Mouse (Mus musculus): ENCODE data around the gene Kctd17.

Kctd17 gene

DNA sequence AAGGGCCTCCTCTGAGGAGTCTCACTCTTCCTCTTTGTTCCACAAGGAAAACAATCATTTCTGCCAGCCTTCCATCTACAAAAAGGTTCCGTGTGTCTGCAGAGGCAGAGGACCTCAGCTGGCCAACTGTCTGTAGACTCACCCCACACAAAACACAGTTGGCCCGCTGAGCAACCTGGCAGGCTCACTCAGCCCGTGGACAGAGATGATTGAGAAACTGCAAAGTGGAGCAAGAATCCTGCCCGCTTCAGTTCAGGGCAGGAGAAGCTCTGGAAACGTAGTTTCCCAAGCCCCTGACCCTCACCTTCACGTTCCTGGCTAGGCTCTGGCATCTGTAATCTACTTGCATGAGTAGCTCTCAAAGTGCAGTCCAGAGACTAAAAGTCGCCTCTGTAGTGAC is 18.8 kb downstream of the Kctd17 start:
- DNase-seq (ENCODE audit: low spot score in 2 of 2), result no peak

DNA sequence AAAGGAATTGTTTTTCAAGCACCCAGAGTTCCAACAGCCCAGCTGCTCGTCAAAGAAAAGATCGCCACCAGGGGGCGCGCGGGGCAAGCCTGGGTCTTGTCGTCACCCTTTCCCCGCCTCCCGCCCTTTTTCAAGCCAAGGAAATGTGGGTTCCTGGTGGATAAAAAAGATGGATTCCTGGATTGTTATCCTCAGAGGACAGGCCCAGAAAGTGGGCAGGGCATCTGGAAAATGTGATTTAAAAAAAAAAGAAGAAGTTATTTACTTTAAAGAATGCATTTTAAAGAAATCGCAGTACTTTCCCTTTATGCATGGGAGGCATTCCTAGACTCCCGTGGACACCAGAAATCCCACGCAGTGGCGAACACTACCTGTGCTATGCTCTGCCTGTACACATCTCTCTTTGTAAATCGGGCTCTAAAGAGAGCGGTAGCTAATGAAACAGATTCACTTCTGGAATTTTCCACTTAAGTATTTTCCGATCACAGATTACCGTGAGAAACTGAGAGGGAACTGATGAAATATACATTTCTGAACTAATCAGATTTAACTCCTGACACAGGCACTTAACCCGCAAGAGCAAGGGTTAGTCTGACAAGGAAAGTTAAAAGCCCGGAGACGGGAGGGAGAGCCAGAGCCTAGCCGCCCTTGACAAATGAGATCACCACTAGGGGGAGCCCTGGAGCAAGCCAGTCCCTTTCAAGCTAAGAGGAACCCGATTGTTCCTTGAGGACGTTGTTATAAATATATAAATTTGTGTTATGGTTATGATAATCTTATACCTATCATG is 19.6 kb downstream of the Kctd17 start:
- peak; percentile 90 to 99 for DNase-seq (ENCODE audit: low spot score in 2 of 2)

DNA sequence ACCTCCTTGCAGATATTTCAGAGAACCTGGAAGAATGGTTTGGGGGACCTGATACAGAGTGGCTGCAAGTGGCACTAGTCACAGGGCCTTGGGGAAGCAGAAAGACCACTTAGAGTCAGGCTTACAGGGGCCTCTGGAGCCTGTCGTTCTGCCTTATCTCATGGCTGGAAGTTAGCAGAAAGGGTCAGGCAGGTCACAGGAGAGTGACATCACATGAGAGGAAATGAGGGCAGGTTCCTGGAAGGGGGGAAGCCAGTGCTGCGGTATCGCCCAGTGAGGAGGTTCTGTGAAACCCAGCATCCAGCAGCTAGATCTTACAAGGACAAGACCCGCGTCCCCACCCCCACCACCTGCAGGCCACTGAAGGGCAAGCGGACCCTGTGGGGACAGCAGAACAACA is 20.8 kb downstream of the Kctd17 start:
- DNase-seq (ENCODE audit: low spot score in 2 of 2), result no peak

DNA sequence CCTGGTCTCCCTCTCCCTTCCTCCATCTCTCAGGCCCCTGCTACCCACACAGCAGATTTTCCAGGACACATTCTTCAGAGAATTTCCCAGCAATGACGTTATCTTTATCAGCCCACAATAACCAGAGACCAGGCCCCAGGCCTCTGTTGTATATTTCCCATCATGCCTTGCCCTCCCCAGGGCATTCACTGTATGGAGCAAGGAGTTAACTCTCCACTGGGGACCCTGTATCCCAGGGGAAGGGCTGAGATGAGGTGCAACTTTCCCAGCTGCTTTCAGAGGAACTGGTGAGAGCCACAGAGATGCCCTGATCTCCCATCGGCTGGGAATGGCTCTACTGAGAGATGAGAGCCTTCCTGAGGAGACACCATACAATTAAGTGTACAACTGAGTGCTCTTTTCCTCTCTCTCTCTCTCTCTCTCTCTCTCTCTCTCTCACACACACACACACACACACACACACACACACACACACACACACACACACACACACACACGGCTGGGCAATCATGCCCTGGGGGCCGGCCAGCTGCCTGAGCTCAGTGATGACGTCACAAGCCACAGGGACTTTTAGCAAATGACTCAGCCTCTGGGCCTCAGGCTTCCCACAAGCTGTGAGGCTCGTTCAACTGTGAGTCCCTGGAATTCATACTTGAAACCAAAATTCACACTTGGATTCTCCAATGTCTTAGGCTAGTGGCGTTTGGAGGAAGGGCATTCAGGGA is 21.5 kb downstream of the Kctd17 start:
- no peak for DNase-seq (ENCODE audit: low spot score in 2 of 2)

DNA sequence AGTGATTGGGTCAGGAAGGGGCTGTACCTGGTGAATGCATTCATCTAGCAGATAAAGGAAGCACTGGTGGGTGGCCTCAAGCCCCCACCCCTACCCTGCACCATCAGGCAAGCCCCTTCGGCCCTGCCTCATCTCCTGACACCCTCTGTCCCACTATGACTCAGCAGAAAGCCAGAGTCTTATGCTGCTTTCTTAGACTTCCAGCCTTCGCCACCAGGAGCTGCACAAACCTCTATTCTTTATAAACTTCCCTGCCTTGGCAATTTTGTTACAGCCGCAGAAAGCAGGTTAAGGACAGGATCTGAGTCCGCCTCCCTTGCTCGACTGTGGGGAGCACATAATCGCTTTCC is 22.0 kb downstream of the Kctd17 start:
- no peak for DNase-seq (ENCODE audit: low spot score in 2 of 2)

DNA sequence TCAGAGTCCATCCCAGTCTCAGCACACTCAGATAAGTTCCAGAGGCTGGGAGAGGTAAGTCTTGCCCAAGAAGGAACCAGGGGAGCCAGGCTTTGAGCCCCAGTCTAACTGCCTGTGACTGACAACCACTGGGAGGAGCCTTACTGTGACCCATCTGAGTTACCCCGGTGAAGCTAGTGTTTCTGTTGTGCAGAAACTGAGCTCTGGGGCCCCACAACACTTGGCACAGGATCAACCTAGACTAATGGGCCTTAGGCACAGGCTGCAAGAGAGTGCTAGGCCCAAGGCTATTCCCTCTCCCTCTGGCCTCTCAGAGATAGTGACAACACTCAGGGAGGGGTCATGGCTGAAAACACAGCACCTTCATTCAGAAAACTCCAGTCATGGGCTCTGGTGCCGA is 22.8 kb downstream of the Kctd17 start:
- no peak for DNase-seq (ENCODE audit: low spot score in 2 of 2)

DNA sequence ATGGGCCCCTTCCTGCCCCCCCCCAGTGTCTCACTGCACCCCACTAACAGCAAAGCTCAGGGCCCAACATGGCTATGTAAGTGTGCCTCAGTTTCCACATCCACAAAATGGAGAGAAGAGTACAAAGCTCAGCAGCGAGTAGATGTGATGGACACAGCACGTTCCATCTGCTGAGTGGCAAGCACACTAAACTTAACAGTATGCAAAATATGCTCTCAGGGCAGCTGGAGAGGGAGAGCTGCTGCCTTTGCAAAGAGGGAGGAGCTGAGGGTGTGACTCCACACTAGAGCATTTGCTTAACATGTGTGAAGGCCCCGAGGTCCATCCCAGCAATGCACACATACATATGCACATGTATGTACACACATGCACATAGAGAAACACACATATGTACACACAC is 24.6 kb downstream of the Kctd17 start:
- no peak for DNase-seq (ENCODE audit: low spot score in 2 of 2)

DNA sequence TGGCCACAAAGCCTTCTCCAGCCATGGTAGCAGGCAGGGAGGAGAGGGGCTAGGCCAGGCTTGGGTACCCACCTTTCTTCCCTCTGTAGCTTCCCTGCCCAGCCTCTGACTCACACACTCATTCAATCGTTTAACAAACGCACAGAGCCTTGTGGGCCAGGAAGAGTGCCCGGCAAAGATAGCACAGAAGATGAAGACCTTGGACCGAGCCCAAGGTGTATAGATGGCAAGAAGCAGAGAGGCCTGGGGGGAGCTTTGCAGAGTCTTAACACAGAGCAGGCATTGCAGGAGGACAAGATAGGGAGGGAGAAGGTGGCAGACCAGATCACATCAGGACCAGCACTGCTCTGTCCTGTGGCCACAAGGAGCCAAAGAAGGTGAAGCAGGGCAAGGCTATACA is 26.8 kb downstream of the Kctd17 start:
- no peak for DNase-seq (ENCODE audit: low spot score in 2 of 2)

DNA sequence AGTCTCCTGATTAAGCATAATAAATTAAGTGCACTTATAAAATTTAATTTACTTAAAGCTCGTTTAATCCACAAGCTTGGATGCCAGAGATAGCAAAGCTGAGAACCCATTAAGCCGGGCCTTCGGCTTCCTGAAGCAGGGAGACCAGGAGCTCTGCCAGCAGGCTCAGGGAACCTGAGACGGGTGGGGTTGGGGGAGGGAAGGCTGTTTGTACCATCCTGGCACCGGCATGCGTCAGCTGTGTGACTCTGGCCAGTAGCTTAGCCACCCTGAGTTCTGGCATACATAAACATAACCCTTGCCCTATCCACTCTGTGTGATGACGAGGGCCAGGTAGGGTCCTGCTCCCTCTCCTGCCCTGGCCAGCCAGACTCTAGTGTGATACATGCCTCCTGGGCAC is 27.7 kb downstream of the Kctd17 start:
- DNase-seq (ENCODE audit: low spot score in 2 of 2), result no peak

DNA sequence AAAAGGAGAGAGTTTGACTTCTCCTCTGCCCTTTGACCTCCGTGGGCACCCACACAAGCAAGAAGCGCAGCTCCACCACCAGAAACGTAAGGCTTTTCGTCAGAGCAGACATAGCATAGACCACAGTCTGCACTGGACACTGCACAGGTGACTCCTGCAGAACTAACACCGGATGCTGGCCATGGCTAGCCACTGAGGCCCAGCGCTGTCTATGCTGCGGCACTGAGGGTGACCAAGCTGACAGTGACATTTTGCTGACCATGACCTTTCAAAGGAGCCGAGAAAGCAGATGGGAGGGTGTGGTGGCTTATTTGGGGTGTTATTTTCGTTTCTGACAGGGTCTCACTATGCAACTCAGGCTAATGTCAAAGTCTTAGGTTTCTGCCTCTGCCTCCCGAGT is 28.8 kb downstream of the Kctd17 start:
- DNase-seq (ENCODE audit: low spot score in 2 of 2), result no peak

DNA sequence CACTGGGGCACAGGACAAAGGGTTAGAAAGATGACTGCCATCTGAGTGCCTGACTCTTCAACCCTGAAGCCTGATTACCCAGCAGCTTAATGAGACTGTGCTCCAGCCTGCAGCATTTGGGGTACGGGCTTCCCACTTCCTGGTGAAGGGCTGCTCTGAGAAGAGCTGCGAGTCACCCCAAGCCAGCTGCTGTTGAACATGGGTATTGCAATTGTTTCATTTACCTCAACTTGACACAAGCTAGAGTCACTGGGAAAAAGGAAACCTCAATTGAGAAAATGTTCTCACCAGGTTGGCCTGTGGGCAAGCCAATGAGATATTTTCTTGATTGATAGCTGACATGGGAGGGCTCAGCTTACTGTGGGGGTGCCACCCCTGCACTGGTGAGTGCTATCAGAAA is 34.6 kb downstream of the Kctd17 start:
- DNase-seq (ENCODE audit: low spot score in 2 of 2), result no peak

DNA sequence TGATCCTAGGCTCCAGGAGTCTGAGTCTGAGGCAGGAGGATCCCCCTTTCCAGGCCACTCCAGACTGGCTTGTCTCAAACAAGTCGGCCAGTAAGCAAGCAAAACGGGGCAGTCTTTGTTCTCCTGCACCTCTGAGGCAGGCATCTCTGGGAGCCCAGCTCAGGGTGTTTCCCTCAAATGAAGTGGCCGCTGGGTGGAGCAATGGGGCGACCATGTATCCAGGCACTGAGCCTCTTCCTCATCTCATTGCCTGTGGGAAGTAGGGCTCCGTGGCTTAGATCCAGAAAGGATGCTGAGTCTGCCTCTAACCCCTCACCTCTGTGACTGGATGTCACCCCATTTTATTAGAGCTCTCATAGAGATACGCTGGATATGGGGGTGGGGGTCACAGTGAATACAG is 38.4 kb downstream of the Kctd17 start:
- DNase-seq (ENCODE audit: low spot score in 2 of 2), result no peak

DNA sequence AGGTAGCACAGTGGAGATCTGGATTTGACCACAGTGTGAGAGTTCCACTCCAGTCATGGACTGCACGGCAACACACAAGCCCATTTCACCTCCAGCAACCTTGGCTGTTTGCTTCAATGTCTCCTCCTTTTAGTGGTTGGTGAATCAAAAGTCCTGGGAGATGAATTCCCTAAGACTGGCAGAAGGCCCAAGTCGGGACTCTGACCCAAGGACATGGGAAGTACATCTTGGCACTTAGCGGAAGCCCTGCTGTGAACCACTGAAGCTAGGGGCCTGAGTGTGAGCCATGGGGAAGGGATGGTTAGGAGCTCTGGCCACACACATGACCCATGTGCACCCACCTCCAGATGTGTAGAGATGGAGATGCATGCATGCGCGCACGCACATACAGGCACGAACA is 39.2 kb downstream of the Kctd17 start:
- DNase-seq (ENCODE audit: low spot score in 2 of 2), result no peak

DNA sequence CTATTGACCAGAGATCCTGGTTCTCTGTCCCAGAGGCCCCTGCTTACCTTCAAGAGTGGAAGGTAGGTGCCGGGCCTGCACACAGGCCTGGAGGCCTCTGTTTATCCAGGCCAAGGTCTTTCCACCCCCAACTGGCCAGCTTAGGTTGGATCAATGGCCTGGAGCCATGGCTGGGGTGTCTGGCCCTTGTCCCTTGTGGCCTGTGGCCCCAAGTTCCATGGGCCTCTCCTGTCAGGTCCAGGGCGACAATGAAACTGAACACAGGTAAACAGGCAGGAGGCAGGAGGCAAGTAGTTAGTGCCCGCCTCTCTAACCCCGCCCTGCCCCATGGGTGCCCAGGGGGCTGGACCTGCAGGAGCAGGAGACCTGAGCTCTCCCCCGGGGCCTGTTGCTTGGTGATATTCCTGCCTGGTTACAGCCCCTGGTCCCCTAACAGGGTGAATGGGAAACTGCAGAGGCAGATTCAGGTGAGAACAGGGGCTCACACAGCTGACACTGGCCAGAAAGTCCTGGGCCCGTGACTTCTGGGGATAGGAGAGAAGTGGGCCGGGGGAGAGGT is 40.1 kb downstream of the Kctd17 start, which contains the start of gene Tmprss6:
TSS of gene Tmprss6 (minus strand) at position 256 of the 559 bp plus-strand sequence.
- DNase-seq (ENCODE audit: low spot score in 2 of 2), result no peak

DNA sequence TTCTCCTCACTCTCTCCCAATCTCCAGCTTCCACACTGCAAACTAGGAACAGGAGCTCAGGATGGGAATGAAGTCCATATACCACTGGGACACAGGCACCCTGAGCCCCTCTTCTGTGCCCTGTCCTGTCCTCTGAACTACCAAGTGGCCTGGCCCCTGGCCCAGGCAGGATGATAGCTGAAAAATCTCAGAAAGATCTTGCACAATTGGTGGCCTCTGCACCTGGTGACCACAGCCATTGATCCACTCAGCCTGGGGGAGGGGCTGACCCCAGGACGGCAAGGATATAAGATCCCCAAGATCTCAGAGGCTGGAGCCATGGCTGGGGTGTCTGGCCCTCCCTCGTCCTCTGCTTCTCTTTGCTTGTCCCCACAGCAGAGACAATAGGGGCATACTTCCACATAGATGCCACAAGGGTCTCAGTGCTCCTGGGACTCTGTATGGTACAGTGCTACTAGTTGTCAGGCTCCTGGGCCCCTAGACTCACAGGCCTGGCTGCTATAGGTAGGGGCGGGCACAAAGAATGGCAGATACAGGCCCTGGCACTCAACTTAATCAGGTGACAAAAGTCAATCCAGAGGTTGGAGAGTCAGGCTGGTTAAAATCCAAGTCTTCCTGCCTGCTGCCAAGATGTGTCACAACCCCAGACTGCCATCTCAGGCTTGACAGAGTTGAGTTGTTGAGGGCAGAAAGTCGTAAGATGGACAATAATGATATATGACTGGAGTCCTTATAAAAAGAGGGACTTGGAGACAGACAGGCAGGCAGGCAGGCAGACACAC is 42.3 kb downstream of the Kctd17 start:
- DNase-seq (ENCODE audit: low spot score in 2 of 2), result no peak

DNA sequence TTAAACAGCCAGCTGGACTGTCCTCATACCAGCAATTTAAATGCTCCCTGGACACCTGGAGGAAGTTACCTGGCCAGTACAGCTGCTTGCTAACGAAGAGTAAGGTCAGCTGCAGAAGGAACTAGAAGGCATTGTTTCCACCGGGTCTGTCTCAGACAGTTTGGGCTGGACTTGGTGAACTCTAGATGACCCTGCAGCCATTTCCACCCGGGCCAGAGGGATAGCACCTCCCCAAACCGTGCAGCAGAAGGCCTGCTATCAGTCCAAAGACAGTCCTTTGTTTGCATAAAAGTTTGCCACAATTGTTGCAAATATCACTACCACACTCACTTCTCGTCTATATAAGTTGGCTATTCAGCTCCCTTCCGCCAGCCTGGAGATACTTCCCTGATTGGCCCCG is 43.5 kb downstream of the Kctd17 start:
- no peak for DNase-seq (ENCODE audit: low spot score in 2 of 2)

DNA sequence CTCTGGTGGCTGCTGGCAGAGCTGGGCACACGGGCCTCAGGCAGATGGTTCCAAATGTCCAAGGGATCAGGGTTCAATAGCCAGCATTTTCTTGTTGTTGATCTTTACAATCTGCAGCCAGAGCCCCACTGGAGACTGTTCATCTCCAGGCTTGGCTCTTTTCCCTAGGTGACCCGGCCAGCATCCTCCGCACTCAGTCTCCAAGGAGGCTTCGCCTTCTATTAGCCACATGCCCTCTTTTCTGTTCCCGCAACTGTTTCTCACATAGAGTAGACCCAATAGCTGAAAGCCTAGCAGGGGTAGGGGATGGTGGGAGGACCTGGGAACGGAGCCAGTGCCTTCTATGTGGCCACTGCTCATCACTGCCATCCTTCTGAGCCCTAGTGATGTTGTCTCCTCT is 45.1 kb downstream of the Kctd17 start:
- DNase-seq (ENCODE audit: low spot score in 2 of 2), result no peak

DNA sequence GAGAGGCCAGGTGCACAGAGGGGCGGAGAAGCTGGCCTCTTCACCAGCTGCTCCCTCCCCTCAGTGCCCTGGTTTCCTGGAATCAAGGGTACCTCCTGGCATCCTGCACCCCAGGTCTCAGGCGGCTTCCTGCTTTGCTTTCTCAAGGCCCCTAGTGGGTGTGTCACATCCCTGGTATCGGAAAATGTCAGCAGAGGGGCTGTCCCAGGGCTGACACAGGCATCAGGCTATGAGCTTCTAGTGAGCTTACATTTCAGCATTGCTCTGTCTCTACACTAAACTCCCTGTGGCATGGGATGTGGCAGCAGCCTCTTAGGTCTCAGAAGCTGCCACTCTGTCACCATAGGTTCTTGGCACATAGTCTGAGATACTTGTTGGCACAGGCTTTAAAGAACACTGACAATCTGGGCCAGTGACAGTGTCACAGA is 47.3 kb downstream of the Kctd17 start:
- no peak for DNase-seq (ENCODE audit: low spot score in 2 of 2)

DNA sequence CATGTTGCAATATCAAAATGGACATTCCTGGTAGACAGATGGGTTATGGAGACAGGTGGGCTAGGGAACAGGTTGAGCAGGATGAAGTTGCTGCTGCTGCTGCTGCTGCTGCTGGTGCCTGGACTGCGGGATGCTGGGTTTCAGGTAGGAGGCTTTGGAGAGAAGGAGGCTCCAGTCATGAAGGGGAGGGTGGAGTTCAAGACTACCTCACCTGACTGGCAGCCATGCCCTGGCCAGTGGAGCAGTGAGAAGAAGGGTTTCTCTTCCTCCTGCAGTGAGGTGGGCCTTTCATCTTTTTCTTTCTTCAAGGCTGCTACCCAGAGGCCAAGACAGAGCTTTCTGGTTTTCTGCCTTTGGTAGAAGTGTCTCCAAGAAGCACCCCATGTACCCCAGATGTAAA is 48.5 kb downstream of the Kctd17 start:
- no peak for DNase-seq (ENCODE audit: low spot score in 2 of 2)

DNA sequence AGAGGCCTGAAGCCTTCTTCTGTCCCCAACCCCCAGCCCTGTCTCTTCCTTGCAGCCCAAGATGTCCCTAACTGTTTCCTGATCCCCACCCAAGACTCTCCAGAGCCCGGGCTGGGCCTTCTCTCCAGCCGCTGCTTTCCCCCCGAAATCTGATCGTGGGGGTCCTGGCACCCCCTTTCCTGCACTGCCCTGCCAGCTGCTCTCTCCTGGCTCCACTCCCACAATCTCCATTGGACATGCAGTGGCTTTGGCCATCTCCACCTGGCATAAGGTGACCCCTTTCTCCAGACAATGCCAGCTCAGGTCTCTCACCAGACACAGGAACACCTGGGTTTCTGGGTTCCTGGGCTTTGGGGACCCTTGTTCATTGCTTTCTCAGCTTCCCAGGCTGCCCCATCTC is 49.7 kb downstream of the Kctd17 start:
- no peak for DNase-seq (ENCODE audit: low spot score in 2 of 2)

DNA sequence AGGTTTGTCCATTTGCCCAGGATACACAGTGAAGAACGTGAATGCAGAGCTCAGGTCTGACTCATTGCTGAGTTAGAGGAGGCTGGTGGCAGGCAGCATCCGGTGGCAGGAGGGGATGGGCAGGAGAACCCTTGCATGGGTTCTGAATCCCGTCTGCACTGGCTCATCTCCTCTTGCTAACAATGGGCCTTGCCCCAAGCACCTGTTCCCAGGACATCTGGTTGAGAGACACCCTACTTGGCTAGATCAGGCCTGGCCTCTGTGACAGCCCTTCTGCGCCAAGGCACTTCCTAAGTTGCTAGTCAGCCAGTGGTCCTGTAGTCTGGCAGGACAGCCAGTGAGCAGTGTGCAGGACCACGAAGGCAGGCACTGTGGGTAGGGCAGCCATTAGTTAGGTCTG is 51.1 kb downstream of the Kctd17 start:
- no peak for DNase-seq (ENCODE audit: low spot score in 2 of 2)

DNA sequence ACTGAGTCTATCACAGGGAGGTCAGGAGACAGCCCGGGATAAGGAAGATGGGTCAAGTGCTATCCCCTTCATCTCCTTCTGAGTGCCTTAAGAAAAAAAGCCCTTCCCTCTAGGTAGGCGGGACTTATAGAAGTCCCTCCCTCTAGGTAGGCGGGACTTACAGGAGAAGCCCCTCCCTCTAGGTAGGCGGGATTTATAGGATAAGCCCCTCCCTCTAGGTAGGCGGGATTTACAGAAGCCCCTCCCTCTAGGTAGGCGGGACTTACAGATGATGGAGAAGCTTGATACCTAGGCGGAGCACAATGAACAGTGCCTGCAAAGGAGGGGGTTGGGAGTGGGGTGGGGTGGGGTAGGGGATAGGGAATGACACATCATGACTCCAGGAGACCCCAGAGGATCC is 51.7 kb downstream of the Kctd17 start:
- DNase-seq (ENCODE audit: low spot score in 2 of 2), result no peak
